Mouse (Mus musculus): ENCODE data around the gene Kif27. TPM values are rescaled to one million over a fixed set of nuclear protein-coding genes. Genes with fewer than 3 reads are reported as not detected.

Gene Kif27
- total RNA-seq, 2 experiments from 2014 or later: not detected

GRCm38 (mm10) chr13:58281936-58282335 lies 77.0 kb downstream of the Kif27 start:
- DNase-seq (ENCODE audit: low spot score): no peak

- DNase-seq (ENCODE audit: low spot score): no peak
Observed at GRCm38 (mm10) chr13:58280528-58280927, 78.4 kb downstream of the Kif27 start.

GRCm38 (mm10) chr13:58276256-58276655 lies 82.7 kb downstream of the Kif27 start:
- DNase-seq (ENCODE audit: low spot score): no peak

- no peak for DNase-seq (ENCODE audit: low spot score)
Observed at GRCm38 (mm10) chr13:58275599-58275998, 83.3 kb downstream of the Kif27 start, which contains the start of gene Gkap1. Gene Gkap1 (minus strand): TSS chr13:58275699.

GRCm38 (mm10) chr13:58275076-58275475 lies 83.8 kb downstream of the Kif27 start:
- DNase-seq (ENCODE audit: low spot score): no peak

- peak; percentile 58 for DNase-seq (ENCODE audit: low spot score)
Observed at GRCm38 (mm10) chr13:58274259-58274991, 84.5 kb downstream of the Kif27 start.

GRCm38 (mm10) chr13:58273411-58274258 lies 85.3 kb downstream of the Kif27 start:
- DNase-seq (ENCODE audit: low spot score): peak; percentile 7

- no peak for DNase-seq (ENCODE audit: low spot score)
Observed at GRCm38 (mm10) chr13:58266864-58267263, 92.1 kb downstream of the Kif27 start.

GRCm38 (mm10) chr13:58263546-58263945 lies 95.4 kb downstream of the Kif27 start:
- DNase-seq (ENCODE audit: low spot score): no peak

- DNase-seq (ENCODE audit: low spot score): no peak
Observed at GRCm38 (mm10) chr13:58261674-58262073, 97.2 kb downstream of the Kif27 start.

GRCm38 (mm10) chr13:58253268-58253667 lies 105.7 kb downstream of the Kif27 start:
- no peak for DNase-seq (ENCODE audit: low spot score)

- no peak for DNase-seq (ENCODE audit: low spot score)
Observed at GRCm38 (mm10) chr13:58248957-58249356, 110.0 kb downstream of the Kif27 start.

Small RNA genes within 50 kb of the gene (microRNA-seq; reads per million reads assigned to microRNA genes)
- gene Mir6369: not detected
- 99.2 reads per million, percentile 59 among the genes with 10 or more reads in this experiment for gene Mir7-1

Other genes with a start within 250 kb of the Kif27 start
- gene Klhl3, start 245.5 kb downstream of the Kif27 start, total RNA-seq (2021): under 1 TPM; 0.26 to 0.78 TPM
- 10 to 100 TPM; 30.8 to 34.4 TPM for gene Hnrnpa0, start 230.6 kb downstream of the Kif27 start, total RNA-seq (2021)
- gene Idnk, start 201.5 kb downstream of the Kif27 start, total RNA-seq (2021): 1 to 10 TPM; 5.9 to 7.9 TPM
- gene Ubqln1, start 143.5 kb downstream of the Kif27 start, total RNA-seq (2021): 10 to 100 TPM; 47.6 to 52.7 TPM
- 10 to 100 TPM; 30.6 to 31.9 TPM for gene Gkap1, start 83.4 kb downstream of the Kif27 start, total RNA-seq (2021)
- 1 to 10 TPM; 6.2 to 6.7 TPM for gene 2210016F16Rik, start 26.1 kb upstream of the Kif27 start, total RNA-seq (2021)
- gene Rmi1, start 43.1 kb upstream of the Kif27 start, total RNA-seq (2021): 1 to 10 TPM; 5.3 to 6.7 TPM
- 100 to 1,000 TPM; 255 to 260 TPM for gene Hnrnpk, start 44.2 kb upstream of the Kif27 start, total RNA-seq (2021)